Mouse (Mus musculus) mouse embryonic stem cell (cell line): ENCODE results near the gene Slc23a2.

Source experiments
- in situ Hi-C, 2 experiments: fragments of 300-500 bp; cut with MboI; formaldehyde crosslinking; loops; 1 replicate in 1 of 2; 3 replicates in 1 of 2; pipeline ENCODE4 v1.14.3; 2019 to 2020; ENCODE audit warnings: low sequenced_read_pairs in 2 of 2, low pct_unique_long_range_greater_than_20kb in 1 of 2, mixed read lengths in 1 of 2; ENCODE audit not compliant: unreplicated experiment in 1 of 2

Gene Slc23a2

GRCm38 (mm10) chr2:132010781-132011180, 134.1 kb downstream of the Slc23a2 start:
- in situ Hi-C loops: no loop called here

GRCm38 (mm10) chr2:132008186-132008585, 136.7 kb downstream of the Slc23a2 start:
- in situ Hi-C loops: no loop called here

- in situ Hi-C loops: no loop called here
These were observed 137.5 kb downstream of the Slc23a2 start for GRCm38 (mm10) chr2:132007475-132007819.

GRCm38 (mm10) chr2:132006561-132007474, 138.1 kb downstream of the Slc23a2 start:
- in situ Hi-C loops: no loop called here

GRCm38 (mm10) chr2:132005445-132005844, 139.5 kb downstream of the Slc23a2 start:
- in situ Hi-C loops: no loop called here

GRCm38 (mm10) chr2:132004495-132005136, 140.3 kb downstream of the Slc23a2 start:
- in situ Hi-C loops: no loop called here

GRCm38 (mm10) chr2:132003916-132004315, 141.0 kb downstream of the Slc23a2 start:
- in situ Hi-C loops: no loop called here
